Mouse (Mus musculus) embryonic facial prominence, embryonic 10.5 days (tissue): ENCODE measurements around the gene Mrm3. TPM values are rescaled to one million over a fixed set of nuclear protein-coding genes. Genes with fewer than 3 reads are reported as not detected.

ENCODE experiments used
- DNase-seq: peaks from one replicate; pipeline ENCODE4 v3.0.0-alpha.2; 2017; ENCODE audit warnings: low spot score
- H3K27ac ChIP-seq: fragments of 300-500 bp; sonication (generic); replicated peaks from 2 replicates; pipeline ENCODE4 v1.5.1; 2016; ENCODE audit warnings: mild to moderate bottlenecking
- H3K27me3 ChIP-seq: fragments of 300-500 bp; sonication (generic); replicated peaks from 2 replicates; pipeline ENCODE4 v1.6.1; 2016; ENCODE audit warnings: low read depth, mild to moderate bottlenecking; ENCODE audit not compliant: poor library complexity, severe bottlenecking
- H3K36me3 ChIP-seq: fragments of 300-500 bp; sonication (generic); replicated peaks from 2 replicates; pipeline ENCODE4 v1.6.1; 2016; ENCODE audit warnings: mild to moderate bottlenecking, moderate library complexity
- H3K4me1 ChIP-seq: fragments of 300-500 bp; sonication (generic); 2 replicates; pipeline ENCODE4 v1.6.1; 2016
- H3K4me3 ChIP-seq: fragments of 300-500 bp; sonication (generic); 2 replicates; pipeline ENCODE4 v1.5.1; 2016; ENCODE audit warnings: mild to moderate bottlenecking, moderate library complexity
- H3K9me3 ChIP-seq: fragments of 300-500 bp; sonication (generic); 2 replicates; pipeline ENCODE4 v1.6.1; 2016; ENCODE audit warnings: mild to moderate bottlenecking
- WGBS: fragments of 180-500 bp; shearing (Covaris S2); methylation state at CpG from one replicate; pipeline ENCODE4 v1.1.7; 2016; 5-methylcytosine and 5-hydroxymethylcytosine counted together
- polyA plus RNA-seq: library from polyadenylated mRNA; unstranded; fragments of >200 nt; fragmentation: Nextera tagmentation; extraction: Ambion mirVana; gene quantifications from 2 replicates; pipeline ENCODE4 v1.2.1, GENCODE M21; 2016

The Mrm3 gene
- polyA plus RNA-seq, 1 experiment from 2014 or later = 28.8 TPM

- no peak for DNase-seq
- Histone ChIP-seq H3K4me3 (no peak overlapping the region), H3K36me3 (0 out of 2 replicates have a peak, but pooled peaks cover 5% of the 10 kb centered on the region), H3K27me3 (no peaks in the 10 kb centered on the region), H3K9me3 (no peaks in the 10 kb centered on the region), H3K27ac (peak overlapping the region; percentile 30; the same call in 1 of the 2 replicates), H3K4me1 (peaks cover 74% of the 10 kb centered on the region)
- WGBS = 79% methylated on average over 9 of the region's 9 CpGs
These were observed 55.0 kb downstream of the Mrm3 start for GRCm38 (mm10) chr11:76298457-76299000.

Other genes with a start within 250 kb of the Mrm3 start
- gene 1700016K19Rik, start 243.8 kb upstream of the Mrm3 start, polyA plus RNA-seq = 0.65 and 0.99 TPM in 2 replicates
- 24.6 and 29.7 TPM in 2 replicates for gene Rflnb, start 215.9 kb upstream of the Mrm3 start, polyA plus RNA-seq
- gene Vps53, start 64.1 kb upstream of the Mrm3 start, polyA plus RNA-seq = 37.5 and 39.8 TPM in 2 replicates
- gene Fam57a, start 64.0 kb upstream of the Mrm3 start, polyA plus RNA-seq = 35.0 and 35.1 TPM in 2 replicates
- gene Dbil5, start 26.1 kb upstream of the Mrm3 start, polyA plus RNA-seq = 0.75 and 0.83 TPM in 2 replicates
- gene Gemin4, start 26.1 kb upstream of the Mrm3 start, polyA plus RNA-seq = 53.9 and 58.9 TPM in 2 replicates
- 136 and 142 TPM in 2 replicates for gene Glod4, start within 50 bp of the Mrm3 start, polyA plus RNA-seq
- gene Nxn, start 155.4 kb downstream of the Mrm3 start, polyA plus RNA-seq = 41.1 and 42.0 TPM in 2 replicates
- 135 and 144 TPM in 2 replicates for gene Timm22, start 163.2 kb downstream of the Mrm3 start, polyA plus RNA-seq